Mouse (Mus musculus) hindbrain, embryonic 10.5 days (tissue): Measurements from ENCODE around the gene Prl7a1. TPM values are rescaled to one million over a fixed set of nuclear protein-coding genes. Genes with fewer than 3 reads are reported as not detected.

ENCODE experiments used
- DNase-seq: peaks from one replicate; pipeline ENCODE4 v3.0.0-alpha.2; 2017; ENCODE audit warnings: low spot score
- H3K27ac ChIP-seq: fragments of 300-500 bp; sonication (generic); 2 replicates; pipeline ENCODE4 v1.5.1; 2016; ENCODE audit warnings: mild to moderate bottlenecking, moderate library complexity
- H3K27me3 ChIP-seq: fragments of 300-500 bp; sonication (generic); 2 replicates; pipeline ENCODE4 v1.6.1; 2016; ENCODE audit warnings: mild to moderate bottlenecking; ENCODE audit not compliant: poor library complexity, insufficient read depth, severe bottlenecking
- H3K36me3 ChIP-seq: fragments of 300-500 bp; sonication (generic); 2 replicates; pipeline ENCODE4 v1.6.1; 2016; ENCODE audit warnings: mild to moderate bottlenecking, moderate library complexity
- H3K4me1 ChIP-seq: fragments of 300-500 bp; sonication (generic); replicated peaks from 2 replicates; pipeline ENCODE4 v1.6.1; 2016; ENCODE audit warnings: mild to moderate bottlenecking
- H3K4me3 ChIP-seq: fragments of 300-500 bp; sonication (generic); 2 replicates; pipeline ENCODE4 v1.5.1; 2016; ENCODE audit warnings: mild to moderate bottlenecking, moderate library complexity
- H3K9me3 ChIP-seq: fragments of 300-500 bp; sonication (generic); 2 replicates; pipeline ENCODE4 v1.6.1; 2016; ENCODE audit warnings: mild to moderate bottlenecking, moderate library complexity
- WGBS: fragments of 180-500 bp; shearing (Covaris S2); methylation state at CpG from one replicate; pipeline ENCODE4 v1.1.7; 2016; 5-methylcytosine and 5-hydroxymethylcytosine counted together
- polyA plus RNA-seq: library from polyadenylated mRNA; unstranded; fragments of >200 nt; fragmentation: Nextera tagmentation; extraction: Ambion mirVana; gene quantifications from 2 replicates; pipeline ENCODE4 v1.2.1, GENCODE M21; 2016

Gene Prl7a1
- 0.21 TPM in 1 of 2 replicates, not detected in the other for polyA plus RNA-seq

DNA sequence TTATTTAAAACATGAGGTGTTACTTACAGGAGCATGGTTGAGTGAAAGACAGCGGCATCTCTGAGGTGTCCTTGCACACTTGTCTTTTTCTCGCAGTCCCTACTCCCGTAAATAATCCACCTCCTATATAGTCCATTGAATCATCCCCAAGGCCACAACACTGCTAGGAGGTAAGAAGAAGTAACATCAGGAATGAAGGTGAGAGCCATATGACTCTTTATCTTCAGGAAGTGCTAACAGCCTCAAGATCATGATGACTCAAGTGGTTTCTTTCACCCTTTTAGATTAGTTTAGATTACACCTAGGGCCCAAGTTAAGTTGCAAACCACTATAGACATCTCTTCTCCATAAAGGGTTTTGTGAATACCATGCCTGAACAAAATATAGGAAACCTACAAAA lies at the start of gene Prl7a1:
Gene Prl7a1, minus strand, starts transcription at position 101 of the 400 bp plus-strand sequence.
- no peak for DNase-seq
- Histone ChIP-seq H3K27ac (no peak within 1 kb of the TSS), H3K36me3 (no peaks in the 10 kb centered on the region), H3K27me3 (no peaks in the 10 kb centered on the region), H3K9me3 (no peaks in the 10 kb centered on the region), H3K4me3 (no peak within 1 kb of the TSS), H3K4me1 (no peaks in the 10 kb centered on the region)
- WGBS, result 92% methylated on average over 3 of the region's 3 CpGs

DNA sequence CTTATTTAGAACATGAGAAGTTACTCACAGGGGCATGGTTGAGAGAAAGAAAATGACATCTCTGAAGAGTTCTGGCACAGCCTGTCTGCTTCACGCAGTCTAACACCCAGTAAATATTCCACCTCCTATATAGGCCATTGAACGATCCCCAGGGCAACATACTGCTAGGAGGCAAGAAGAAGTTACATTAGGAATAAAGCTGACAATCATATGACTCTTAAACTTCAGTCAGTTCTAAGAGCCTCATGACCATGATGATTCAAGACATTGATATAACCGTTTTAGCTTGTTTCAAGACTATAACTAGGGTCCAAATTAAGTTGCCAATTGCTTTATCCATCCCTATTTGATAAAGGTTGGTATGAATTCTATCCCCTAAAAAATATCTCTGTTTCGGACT lies 25.6 kb upstream of the Prl7a1 start, which contains the start of gene Prl7a2:
Gene Prl7a2, minus strand, starts transcription at position 101 of the 400 bp plus-strand sequence.
- no peaks in the 10 kb centered on the region for H3K27me3 ChIP-seq
- no peaks in the 10 kb centered on the region for H3K9me3 ChIP-seq
- no peak for DNase-seq
- H3K4me3 ChIP-seq, result no peak within 1 kb of the TSS
- no peaks in the 10 kb centered on the region for H3K36me3 ChIP-seq
- no peak within 1 kb of the TSS for H3K27ac ChIP-seq
- no peaks in the 10 kb centered on the region for H3K4me1 ChIP-seq
- 84% methylated on average over 4 of the region's 4 CpGs for WGBS

DNA sequence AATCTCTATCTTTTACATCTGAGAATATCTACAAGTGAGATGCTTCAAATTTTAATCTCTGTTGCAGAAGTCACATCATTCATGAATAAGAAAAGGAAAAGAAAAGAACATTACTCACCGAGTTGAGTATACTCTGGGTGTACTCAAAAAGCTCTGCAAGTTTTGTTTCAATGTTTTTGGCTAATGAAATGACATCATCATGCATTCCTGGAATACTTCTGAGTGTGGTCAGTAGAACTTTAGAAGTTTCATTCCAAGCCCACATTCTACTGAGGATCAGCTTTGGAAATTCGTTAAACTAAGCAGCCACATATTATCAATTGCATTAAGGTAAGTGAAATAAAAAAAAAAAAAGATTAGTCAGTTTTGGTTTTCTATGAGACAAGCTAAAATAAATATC lies 18.5 kb upstream of the Prl7a1 start:
- Histone ChIP-seq H3K36me3 (no peaks in the 10 kb centered on the region), H3K4me1 (no peaks in the 10 kb centered on the region), H3K27me3 (no peaks in the 10 kb centered on the region), H3K27ac (no peak overlapping the region), H3K4me3 (no peak overlapping the region), H3K9me3 (no peaks in the 10 kb centered on the region)
- 87% methylated on average over 2 of the region's 2 CpGs for WGBS
- DNase-seq, result no peak

DNA sequence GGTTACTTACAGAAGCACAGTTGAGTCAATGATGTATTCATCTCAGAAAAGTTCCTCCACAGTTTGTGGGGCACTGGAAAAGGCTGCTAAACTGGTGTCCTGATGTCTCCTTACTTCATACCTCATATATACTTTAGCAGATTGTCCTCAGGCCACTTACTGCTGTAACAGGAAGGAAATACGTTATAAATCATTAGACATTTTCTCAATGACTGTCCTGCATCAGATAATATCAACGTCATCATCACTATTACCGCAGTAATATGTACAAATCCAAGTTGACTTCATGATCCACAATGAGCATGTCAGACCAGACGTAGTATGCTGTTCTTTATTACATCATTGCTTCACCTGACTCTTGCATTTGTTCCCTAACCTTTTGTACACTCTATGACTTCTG lies 31.8 kb downstream of the Prl7a1 start, which contains the start of gene Prl7b1:
Gene Prl7b1, minus strand, starts transcription at position 101 of the 400 bp plus-strand sequence.
- Histone ChIP-seq H3K4me1 (no peaks in the 10 kb centered on the region), H3K9me3 (no peaks in the 10 kb centered on the region), H3K36me3 (no peaks in the 10 kb centered on the region), H3K27me3 (no peaks in the 10 kb centered on the region), H3K27ac (no peak within 1 kb of the TSS), H3K4me3 (no peak within 1 kb of the TSS)
- WGBS, result 82% methylated on average over 4 of the region's 4 CpGs
- no peak for DNase-seq

Other genes starting within 250 kb of the Prl7a1 start
- gene Prl8a6, start 203.8 kb downstream of the Prl7a1 start, polyA plus RNA-seq, result not detected in 2 replicates
- not detected in 2 replicates for gene Prl8a8, start 129.3 kb downstream of the Prl7a1 start, polyA plus RNA-seq
- gene Prl8a9, start 77.9 kb downstream of the Prl7a1 start, polyA plus RNA-seq, result not detected in 2 replicates
- not detected in 2 replicates for gene Prl8a1, start 60.3 kb downstream of the Prl7a1 start, polyA plus RNA-seq
- not detected in 2 replicates for gene Prl7b1, start 31.9 kb downstream of the Prl7a1 start, polyA plus RNA-seq
- not detected in 2 replicates for gene Prl7a2, start 25.5 kb upstream of the Prl7a1 start, polyA plus RNA-seq
- gene Prl7d1, start 74.2 kb upstream of the Prl7a1 start, polyA plus RNA-seq, result not detected in 2 replicates
- gene Prl7c1, start 138.3 kb upstream of the Prl7a1 start, polyA plus RNA-seq, result not detected in 2 replicates
- gene Prl2a1, start 159.2 kb upstream of the Prl7a1 start, polyA plus RNA-seq, result not detected in 2 replicates
- not detected in 2 replicates for gene Prl2c1, start 206.8 kb upstream of the Prl7a1 start, polyA plus RNA-seq